ENCODE assay signal across 8 mouse cellular contexts in genomic region chr1:52816910-52817812, GRCm38 (mm10). TPM values are rescaled to one million over a fixed set of nuclear protein-coding genes. Genes with fewer than 3 reads are reported as not detected.
DNase-seq lines count a peak whose midpoint lies in the region; ATAC-seq and TF ChIP-seq lines count a peak whose summit lies in the region.

Gene Inpp1 (minus strand): TSS chr1:52817688.

- H3K4me1 ChIP-seq in hindbrain, embryonic 16.5 days (ENCODE audit: control insufficient read depth, insufficient read depth, low read depth, low read length): peaks cover 7% of the 10 kb centered on the region
- peaks cover 66% of the 10 kb centered on the region for H3K4me1 ChIP-seq in megakaryocyte, embryonic 14.5 days

- H3K27me3 ChIP-seq in hindbrain, embryonic 16.5 days (replicated peaks; ENCODE audit: control insufficient read depth, insufficient read depth, low read length): no peaks in the 10 kb centered on the region
- H3K27me3 ChIP-seq in megakaryocyte, embryonic 14.5 days (replicated peaks): no peaks in the 10 kb centered on the region

- WGBS in hindbrain, embryonic 16.5 days: under 1% methylated on average over 53 of the region's 59 CpGs

- TF ChIP-seq CTCF in gastrocnemius, adult 2 months (IDR thresholded peaks at IDR 0.05): peak; percentile 63

- no peaks in the 10 kb centered on the region for H3K36me3 ChIP-seq in hindbrain, embryonic 16.5 days (ENCODE audit: control insufficient read depth, insufficient read depth, low read length)
- H3K36me3 ChIP-seq in megakaryocyte, embryonic 14.5 days (replicated peaks; ENCODE audit: low read length): peaks cover 27% of the 10 kb centered on the region

- peak within 1 kb of the TSS; percentile 96 for H3K9ac ChIP-seq in hindbrain, embryonic 16.5 days (ENCODE audit: low read depth, low read length)

- H3K9me3 ChIP-seq in hindbrain, embryonic 16.5 days (ENCODE audit: control insufficient read depth, low read length): no peaks in the 10 kb centered on the region
- no peaks in the 10 kb centered on the region for H3K9me3 ChIP-seq in megakaryocyte, embryonic 14.5 days

- intact Hi-C loops in gastrocnemius, adult 2 months (cut with DNase I): no loop called here

- peak; percentile 91 for DNase-seq in gastrocnemius, adult 2 months
- peak; percentile 35 to 75 for DNase-seq in left cerebral cortex, adult 9 months (ENCODE audit: low spot score in 2 of 2)
- DNase-seq in right cerebral cortex, adult 2 months (ENCODE audit: low spot score in 2 of 2): peak; percentile 64 to 72
- DNase-seq in urinary bladder, postnatal 10 days (ENCODE audit: low spot score): peak; percentile 16

- H3K4me2 ChIP-seq in hindbrain, embryonic 16.5 days (ENCODE audit: low read length): peak within 1 kb of the TSS; percentile 69

- ATAC-seq in activated CD4-positive, CD25-positive, alpha-beta regulatory T cell, adult 4 months: peak; percentile 86
- ATAC-seq in common myeloid progenitor, adult 5-6 weeks (replicated peaks; ENCODE audit: low read depth, poor library complexity, severe bottlenecking): peak; percentile 82
- peak; percentile 92 for ATAC-seq in hindbrain, embryonic 16.5 days

- peak within 1 kb of the TSS; percentile 92 for H3K27ac ChIP-seq in gastrocnemius, adult 2 months
- H3K27ac ChIP-seq in hindbrain, embryonic 16.5 days (ENCODE audit: low read depth, low read length): peak within 1 kb of the TSS; percentile 93

- H3K4me3 ChIP-seq in gastrocnemius, adult 2 months: peak within 1 kb of the TSS; percentile 94
- peak within 1 kb of the TSS; percentile 76 for H3K4me3 ChIP-seq in hindbrain, embryonic 16.5 days (ENCODE audit: low read length)
- H3K4me3 ChIP-seq in megakaryocyte, embryonic 14.5 days (replicated peaks): peak within 1 kb of the TSS; percentile 98

RNA-seq across cellular contexts. Expression of gene Inpp1, which starts in this region (rescaled TPM):
- 100 to 1,000 TPM in 1 of 2 experiments, 10 to 100 TPM in 1; 74.0 to 108 TPM for polyA plus RNA-seq in activated CD4-positive, CD25-positive, alpha-beta regulatory T cell, adult 4 months (2017; shearing (Covaris generic))
- total RNA-seq in common myeloid progenitor, adult 5-6 weeks (2017): 9.5 and 13.1 TPM in 2 replicates
- 1 to 10 TPM; 6.4 to 6.8 TPM for total RNA-seq in gastrocnemius, adult 2 months (2021)
- polyA plus RNA-seq in hindbrain, embryonic 16.5 days (2015; fragmentation: Nextera tagmentation; extraction: Ambion mirVana): 44.3 and 44.7 TPM in 2 replicates
- polyA plus RNA-seq in megakaryocyte, embryonic 14.5 days (2012; ENCODE audit: insufficient read depth, low replicate concordance): 0.93 and 1.6 TPM in 2 replicates

Comparison
In these comparisons a context has a peak if more than half of its experiments do, and no peak if none do; other contexts are left out.
1. Peak in every context shown above with its lines: DNase-seq, ATAC-seq, H3K4me3 ChIP-seq and H3K27ac ChIP-seq.
2. RNA of gene Inpp1 (polyA plus RNA-seq): 74.0 to 108 TPM in activated CD4-positive, CD25-positive, alpha-beta regulatory T cell, adult 4 months and 44.3 to 44.7 TPM in hindbrain, embryonic 16.5 days; 0.93 to 1.6 TPM in megakaryocyte, embryonic 14.5 days; every median in the first group is over 10 times any median in the second.
3. DNase-seq: peak in every context shown above with its lines; median percentile 91 in gastrocnemius, adult 2 months; 68 in right cerebral cortex, adult 2 months; 55 in left cerebral cortex, adult 9 months; 16 in urinary bladder, postnatal 10 days.